Mouse (Mus musculus) heart, postnatal 0 days (tissue): ENCODE measurements around the gene Vmn2r48.
"Not testable (repeated sequence)": the region's sequence is repeated elsewhere in the genome, so short reads cannot be mapped to it uniquely, and the experiment has no call there.

ENCODE experiments used
- CTCF ChIP-seq: IDR thresholded peaks from 2 replicates; pipeline ENCODE4 v1.5.1; 2016; ENCODE audit warnings: antibody characterized with exemption, control low read depth, low read depth
- EP300 ChIP-seq: IDR thresholded peaks from 2 replicates; pipeline ENCODE4 v1.6.1; 2016; ENCODE audit warnings: antibody characterized with exemption, low read depth

- not testable (repeated sequence) for TF ChIP-seq CTCF, EP300
These were observed 38.8 kb upstream of the Vmn2r48 start, which contains the start of gene Vmn2r49 for GRCm38 (mm10) chr7:9992157-9992556.
